Mouse (Mus musculus): Measurements from ENCODE around the gene Cd300a.

Cd300a gene

GRCm38 (mm10) chr11:114851269-114851607, 38.6 kb upstream of the Cd300a start:
- Histone ChIP-seq H3K9me3 (ENCODE audit: low read length) (no peaks in the 10 kb centered on the region), H3K4me3 (replicated peaks; ENCODE audit: low read length) (peak overlapping the region; percentile 86)
- no peak for TF ChIP-seq NANOG (IDR thresholded peaks at IDR 0.05; ENCODE audit: borderline replicate concordance, low read length)
- no peak for TF ChIP-seq CTCF (conservative IDR thresholded peaks at IDR 0.05; ENCODE audit: low read length)
- TF ChIP-seq POU5F1 (IDR thresholded peaks at IDR 0.05; ENCODE audit: borderline replicate concordance, low read length): no peak

GRCm38 (mm10) chr11:114851608-114852310, 38.1 kb upstream of the Cd300a start:
- TF ChIP-seq NANOG (IDR thresholded peaks at IDR 0.05; ENCODE audit: borderline replicate concordance, low read length): no peak
- TF ChIP-seq CTCF (conservative IDR thresholded peaks at IDR 0.05; ENCODE audit: low read length): no peak
- no peak for TF ChIP-seq POU5F1 (IDR thresholded peaks at IDR 0.05; ENCODE audit: borderline replicate concordance, low read length)
- peaks cover 52% of the 10 kb centered on the region for H3K4me1 ChIP-seq (replicated peaks; ENCODE audit: low read depth, low read length)
- no peaks in the 10 kb centered on the region for H3K36me3 ChIP-seq (ENCODE audit: insufficient read depth, low read length)
- peak overlapping the region; percentile 86 for H3K4me3 ChIP-seq (replicated peaks; ENCODE audit: low read length)
- no peaks in the 10 kb centered on the region for H3K9me3 ChIP-seq (ENCODE audit: low read length)
- peaks cover 61% of the 10 kb centered on the region for H3K27me3 ChIP-seq (ENCODE audit: insufficient read depth, low read length)

More at GRCm38 (mm10) chr11:114851269-114851607, 38.6 kb upstream of the Cd300a start:
- Histone ChIP-seq H3K27me3 (ENCODE audit: insufficient read depth, low read length) (peaks cover 61% of the 10 kb centered on the region), H3K36me3 (ENCODE audit: insufficient read depth, low read length) (no peaks in the 10 kb centered on the region), H3K4me1 (replicated peaks; ENCODE audit: low read depth, low read length) (peaks cover 57% of the 10 kb centered on the region)

GRCm38 (mm10) chr11:114852311-114853173, 37.3 kb upstream of the Cd300a start:
- Histone ChIP-seq H3K27me3 (ENCODE audit: insufficient read depth, low read length) (peaks cover 57% of the 10 kb centered on the region), H3K36me3 (ENCODE audit: insufficient read depth, low read length) (no peaks in the 10 kb centered on the region), H3K4me3 (replicated peaks; ENCODE audit: low read length) (peak overlapping the region; percentile 86), H3K4me1 (replicated peaks; ENCODE audit: low read depth, low read length) (peaks cover 47% of the 10 kb centered on the region), H3K9me3 (ENCODE audit: low read length) (no peaks in the 10 kb centered on the region)
- no peak for TF ChIP-seq CTCF (conservative IDR thresholded peaks at IDR 0.05; ENCODE audit: low read length)
- TF ChIP-seq NANOG (IDR thresholded peaks at IDR 0.05; ENCODE audit: borderline replicate concordance, low read length): no peak
- TF ChIP-seq POU5F1 (IDR thresholded peaks at IDR 0.05; ENCODE audit: borderline replicate concordance, low read length): no peak

GRCm38 (mm10) chr11:114853174-114853838, 36.5 kb upstream of the Cd300a start:
- H3K36me3 ChIP-seq (ENCODE audit: insufficient read depth, low read length): no peaks in the 10 kb centered on the region
- H3K4me3 ChIP-seq (replicated peaks; ENCODE audit: low read length): peak overlapping the region; percentile 86
- H3K27me3 ChIP-seq (ENCODE audit: insufficient read depth, low read length): peaks cover 50% of the 10 kb centered on the region
- TF ChIP-seq CTCF (conservative IDR thresholded peaks at IDR 0.05; ENCODE audit: low read length) (no peak), POU5F1 (IDR thresholded peaks at IDR 0.05; ENCODE audit: borderline replicate concordance, low read length) (no peak), NANOG (IDR thresholded peaks at IDR 0.05; ENCODE audit: borderline replicate concordance, low read length) (no peak)
- no peaks in the 10 kb centered on the region for H3K9me3 ChIP-seq (ENCODE audit: low read length)
- peaks cover 47% of the 10 kb centered on the region for H3K4me1 ChIP-seq (replicated peaks; ENCODE audit: low read depth, low read length)

GRCm38 (mm10) chr11:114854581-114854980, 35.3 kb upstream of the Cd300a start:
- H3K36me3 ChIP-seq (ENCODE audit: insufficient read depth, low read length): no peaks in the 10 kb centered on the region
- peaks cover 38% of the 10 kb centered on the region for H3K27me3 ChIP-seq (ENCODE audit: insufficient read depth, low read length)
- no peak overlapping the region for H3K4me3 ChIP-seq (replicated peaks; ENCODE audit: low read length)
- no peaks in the 10 kb centered on the region for H3K9me3 ChIP-seq (ENCODE audit: low read length)
- no peak for TF ChIP-seq POU5F1 (IDR thresholded peaks at IDR 0.05; ENCODE audit: borderline replicate concordance, low read length)
- no peak for TF ChIP-seq NANOG (IDR thresholded peaks at IDR 0.05; ENCODE audit: borderline replicate concordance, low read length)
- no peak for TF ChIP-seq CTCF (conservative IDR thresholded peaks at IDR 0.05; ENCODE audit: low read length)
- H3K4me1 ChIP-seq (replicated peaks; ENCODE audit: low read depth, low read length): peaks cover 43% of the 10 kb centered on the region

GRCm38 (mm10) chr11:114856125-114856524, 33.7 kb upstream of the Cd300a start:
- Histone ChIP-seq H3K4me3 (replicated peaks; ENCODE audit: low read length) (no peak overlapping the region), H3K4me1 (replicated peaks; ENCODE audit: low read depth, low read length) (peaks cover 31% of the 10 kb centered on the region), H3K9me3 (ENCODE audit: low read length) (no peaks in the 10 kb centered on the region), H3K27me3 (ENCODE audit: insufficient read depth, low read length) (peaks cover 24% of the 10 kb centered on the region), H3K36me3 (ENCODE audit: insufficient read depth, low read length) (no peaks in the 10 kb centered on the region)
- TF ChIP-seq CTCF (conservative IDR thresholded peaks at IDR 0.05; ENCODE audit: low read length) (no peak), POU5F1 (IDR thresholded peaks at IDR 0.05; ENCODE audit: borderline replicate concordance, low read length) (no peak), NANOG (IDR thresholded peaks at IDR 0.05; ENCODE audit: borderline replicate concordance, low read length) (no peak)

- peaks cover 9% of the 10 kb centered on the region for H3K27me3 ChIP-seq (ENCODE audit: insufficient read depth, low read length)
- H3K4me3 ChIP-seq (replicated peaks; ENCODE audit: low read length): no peak overlapping the region
- no peaks in the 10 kb centered on the region for H3K9me3 ChIP-seq (ENCODE audit: low read length)
- TF ChIP-seq NANOG (IDR thresholded peaks at IDR 0.05; ENCODE audit: borderline replicate concordance, low read length) (no peak), POU5F1 (IDR thresholded peaks at IDR 0.05; ENCODE audit: borderline replicate concordance, low read length) (no peak), CTCF (conservative IDR thresholded peaks at IDR 0.05; ENCODE audit: low read length) (peak; percentile 92)
- no peaks in the 10 kb centered on the region for H3K36me3 ChIP-seq (ENCODE audit: insufficient read depth, low read length)
- H3K4me1 ChIP-seq (replicated peaks; ENCODE audit: low read depth, low read length): peaks cover 17% of the 10 kb centered on the region
Measured at GRCm38 (mm10) chr11:114858641-114859040, 31.2 kb upstream of the Cd300a start.

GRCm38 (mm10) chr11:114861057-114861456, 28.8 kb upstream of the Cd300a start:
- H3K36me3 ChIP-seq (ENCODE audit: insufficient read depth, low read length): peaks cover 5% of the 10 kb centered on the region; the same call in 1 of the 2 replicates
- no peak for TF ChIP-seq NANOG (IDR thresholded peaks at IDR 0.05; ENCODE audit: borderline replicate concordance, low read length)
- TF ChIP-seq POU5F1 (IDR thresholded peaks at IDR 0.05; ENCODE audit: borderline replicate concordance, low read length): no peak
- TF ChIP-seq CTCF (conservative IDR thresholded peaks at IDR 0.05; ENCODE audit: low read length): no peak
- no peaks in the 10 kb centered on the region for H3K9me3 ChIP-seq (ENCODE audit: low read length)
- no peaks in the 10 kb centered on the region for H3K27me3 ChIP-seq (ENCODE audit: insufficient read depth, low read length)
- H3K4me1 ChIP-seq (replicated peaks; ENCODE audit: low read depth, low read length): peaks cover 4% of the 10 kb centered on the region; the same call in 1 of the 2 replicates
- H3K4me3 ChIP-seq (replicated peaks; ENCODE audit: low read length): no peak overlapping the region

Measured in E14TG2a.4 (cell line).